Mouse (Mus musculus) ES-CJ7 (cell line): ENCODE results near the gene Kcnj1.

ENCODE experiments used
- DNase-seq: peaks from one replicate; pipeline ENCODE4 v3.0.0; 2011; ENCODE audit warnings: low read depth, low spot score

Gene Kcnj1

DNA sequence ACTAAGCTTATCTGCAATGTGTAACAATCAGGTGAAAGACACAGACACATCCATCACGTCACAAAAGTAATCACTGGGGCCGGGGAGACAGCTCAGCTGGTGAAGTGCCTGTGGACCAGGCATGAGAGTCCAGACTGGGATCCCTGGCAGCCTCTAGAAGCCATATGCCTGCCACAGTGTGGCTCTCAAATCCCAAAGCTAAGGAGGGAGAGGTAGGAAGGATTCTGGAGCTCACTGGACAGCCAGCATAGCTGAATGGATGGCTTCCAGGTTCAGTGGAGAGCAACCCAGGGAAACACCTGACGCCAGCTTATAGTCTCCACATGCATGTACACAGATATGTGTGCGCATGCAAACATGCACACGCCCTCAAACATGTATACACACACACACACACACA lies 76.5 kb downstream of the Kcnj1 start:
- DNase-seq, result no peak
